Mouse (Mus musculus) midbrain, embryonic 10.5 days (tissue): ENCODE results near the gene Olfr1445. TPM values are rescaled to one million over a fixed set of nuclear protein-coding genes. Genes with fewer than 3 reads are reported as not detected.

Experiments used
- DNase-seq: peaks from one replicate; pipeline ENCODE4 v3.0.0-alpha.2; 2017; ENCODE audit warnings: low spot score
- H3K27ac ChIP-seq: fragments of 300-500 bp; sonication (generic); replicated peaks from 2 replicates; pipeline ENCODE4 v1.5.1; 2016; ENCODE audit warnings: mild to moderate bottlenecking
- H3K27me3 ChIP-seq: fragments of 300-500 bp; sonication (generic); 2 replicates; pipeline ENCODE4 v1.6.1; 2016; ENCODE audit warnings: low read depth, mild to moderate bottlenecking; ENCODE audit not compliant: poor library complexity, severe bottlenecking
- H3K36me3 ChIP-seq: fragments of 300-500 bp; sonication (generic); 2 replicates; pipeline ENCODE4 v1.6.1; 2016; ENCODE audit warnings: mild to moderate bottlenecking, moderate library complexity
- H3K4me1 ChIP-seq: fragments of 300-500 bp; sonication (generic); 2 replicates; pipeline ENCODE4 v1.6.1; 2016
- H3K4me3 ChIP-seq: fragments of 300-500 bp; sonication (generic); 2 replicates; pipeline ENCODE4 v1.5.1; 2016; ENCODE audit warnings: mild to moderate bottlenecking, moderate library complexity
- H3K9me3 ChIP-seq: fragments of 300-500 bp; sonication (generic); replicated peaks from 2 replicates; pipeline ENCODE4 v1.6.1; 2016; ENCODE audit warnings: mild to moderate bottlenecking
- WGBS: fragments of 180-500 bp; shearing (Covaris S2); methylation state at CpG from one replicate; pipeline ENCODE4 v1.1.7; 2016; 5-methylcytosine and 5-hydroxymethylcytosine counted together
- polyA plus RNA-seq: library from polyadenylated mRNA; unstranded; fragments of >200 nt; fragmentation: Nextera tagmentation; extraction: Ambion mirVana; gene quantifications from 2 replicates; pipeline ENCODE4 v1.2.1, GENCODE M21; 2016

Olfr1445 gene
- polyA plus RNA-seq = not detected in 2 replicates

DNA sequence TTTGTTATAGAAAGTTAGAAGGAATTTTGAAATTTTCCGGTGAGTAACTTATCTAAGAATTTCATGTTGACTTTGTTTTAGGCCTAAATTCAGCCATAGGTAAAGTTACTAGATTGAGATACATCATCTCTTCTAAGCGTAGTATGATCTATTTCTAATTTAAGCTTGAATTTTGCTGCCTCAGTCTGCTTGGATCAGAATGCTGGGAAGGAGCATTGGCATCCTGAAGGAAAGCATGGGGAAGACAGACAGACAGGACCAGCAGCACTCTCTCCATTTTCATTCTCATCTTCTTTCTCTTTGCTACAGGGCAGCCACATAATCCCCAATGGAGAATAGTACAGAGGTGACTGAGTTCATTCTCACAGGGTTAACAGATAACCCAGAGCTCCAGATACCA is at the start of gene Olfr1445:
TSS of gene Olfr1445 (plus strand) at position 301 of the 400 bp plus-strand sequence.
- 85% methylated on average over 2 of the region's 2 CpGs for WGBS

GRCm38 (mm10) chr19:12838507-12838906 is 45.1 kb upstream of the Olfr1445 start:
- H3K4me1 ChIP-seq = no peaks in the 10 kb centered on the region
- 81% methylated on average over 1 of the region's 1 CpGs for WGBS
- H3K4me3 ChIP-seq = no peak overlapping the region
- no peaks in the 10 kb centered on the region for H3K27me3 ChIP-seq
- H3K9me3 ChIP-seq = no peaks in the 10 kb centered on the region
- no peak overlapping the region for H3K27ac ChIP-seq
- H3K36me3 ChIP-seq = no peaks in the 10 kb centered on the region
- DNase-seq = no peak

More for the DNA sequence above, at the start of gene Olfr1445:
- no peaks in the 10 kb centered on the region for H3K4me1 ChIP-seq
- H3K27me3 ChIP-seq = no peaks in the 10 kb centered on the region
- no peak within 1 kb of the TSS for H3K27ac ChIP-seq
- no peak for DNase-seq
- no peaks in the 10 kb centered on the region for H3K36me3 ChIP-seq
- 0 out of 2 replicates have a peak, but pooled peaks cover 7% of the 10 kb centered on the region for H3K9me3 ChIP-seq
- H3K4me3 ChIP-seq = no peak within 1 kb of the TSS

- Histone ChIP-seq H3K27me3 (no peaks in the 10 kb centered on the region), H3K9me3 (peaks cover 4% of the 10 kb centered on the region; the same call in 1 of the 2 replicates), H3K4me1 (no peaks in the 10 kb centered on the region), H3K27ac (no peak within 1 kb of the TSS), H3K36me3 (no peaks in the 10 kb centered on the region), H3K4me3 (no peak within 1 kb of the TSS)
- DNase-seq = no peak
Measured at GRCm38 (mm10) chr19:12846382-12846781, 37.3 kb upstream of the Olfr1445 start, which contains the start of gene Gm5244. Gm5244 (plus strand) TSS chr19:12846682.

DNA sequence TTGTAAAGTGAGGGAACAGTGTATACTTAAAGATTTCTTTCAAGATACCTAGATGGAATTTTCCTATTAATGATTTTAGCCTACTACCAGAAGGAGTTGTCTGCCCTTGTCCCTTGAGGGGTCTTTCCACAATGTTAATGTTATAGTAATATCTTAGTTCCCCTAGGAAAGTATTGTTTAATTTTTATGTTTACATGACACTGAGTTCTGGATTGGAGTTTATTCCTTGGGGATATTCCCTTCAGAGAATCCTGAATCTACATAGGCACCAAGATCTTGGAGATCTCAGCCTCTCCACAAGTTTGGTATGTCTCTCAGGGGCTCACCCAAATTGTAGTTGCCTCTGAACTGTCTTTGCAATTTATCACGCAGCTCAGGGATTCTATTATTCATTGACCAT is 26.7 kb upstream of the Olfr1445 start, which contains the start of gene Olfr1444:
TSS of gene Olfr1444 (plus strand) at position 301 of the 400 bp plus-strand sequence.
- no peak for DNase-seq
- Histone ChIP-seq H3K36me3 (no peaks in the 10 kb centered on the region), H3K4me3 (no peak within 1 kb of the TSS), H3K27ac (no peak within 1 kb of the TSS), H3K4me1 (no peaks in the 10 kb centered on the region), H3K9me3 (peaks cover 6% of the 10 kb centered on the region; the same call in 1 of the 2 replicates), H3K27me3 (no peaks in the 10 kb centered on the region)
- 71% methylated on average over 1 of the region's 1 CpGs for WGBS

GRCm38 (mm10) chr19:12893424-12893823 is 9.8 kb downstream of the Olfr1445 start, which contains the start of gene Olfr1446:
Olfr1446 (minus strand) TSS chr19:12893524.
- no peaks in the 10 kb centered on the region for H3K27me3 ChIP-seq
- no peak within 1 kb of the TSS for H3K27ac ChIP-seq
- 86% methylated on average over 1 of the region's 1 CpGs for WGBS
- no peak within 1 kb of the TSS for H3K4me3 ChIP-seq
- no peak for DNase-seq
- H3K9me3 ChIP-seq = peaks cover 8% of the 10 kb centered on the region; the same call in 1 of the 2 replicates
- no peaks in the 10 kb centered on the region for H3K4me1 ChIP-seq
- no peaks in the 10 kb centered on the region for H3K36me3 ChIP-seq

- Histone ChIP-seq H3K9me3 (peaks cover 28% of the 10 kb centered on the region), H3K27ac (no peak within 1 kb of the TSS), H3K4me3 (no peak within 1 kb of the TSS), H3K36me3 (no peaks in the 10 kb centered on the region), H3K4me1 (no peaks in the 10 kb centered on the region), H3K27me3 (no peaks in the 10 kb centered on the region)
- WGBS = 94% methylated on average over 1 of the region's 1 CpGs
- DNase-seq = no peak
Measured at GRCm38 (mm10) chr19:12903643-12904042, 20.0 kb downstream of the Olfr1445 start, which contains the start of gene Olfr1447. Olfr1447 (minus strand) TSS chr19:12903743.

DNA sequence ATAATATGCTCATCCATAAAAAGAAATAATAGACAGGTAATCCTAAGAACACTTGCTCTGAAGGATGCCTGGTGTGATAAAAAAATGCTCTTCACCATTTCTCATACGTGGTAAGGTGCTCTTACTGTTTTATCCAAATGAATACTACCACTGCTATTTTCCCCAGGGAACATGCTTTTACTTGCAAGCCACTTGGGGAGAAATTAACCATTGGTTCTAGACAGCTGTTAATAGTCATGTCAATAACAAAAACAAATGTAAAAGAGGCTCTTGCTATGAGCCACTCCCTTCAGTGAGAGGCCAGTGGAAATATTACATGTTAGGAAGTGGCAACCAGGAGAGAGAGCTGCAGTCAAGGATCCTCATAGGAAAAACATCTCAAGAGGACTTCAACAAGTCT is 40.7 kb downstream of the Olfr1445 start, which contains the start of gene Olfr1448:
TSS of gene Olfr1448 (minus strand) at position 101 of the 400 bp plus-strand sequence.
- 71% methylated on average over 1 of the region's 1 CpGs for WGBS
- Histone ChIP-seq H3K36me3 (no peaks in the 10 kb centered on the region), H3K27ac (no peak within 1 kb of the TSS), H3K4me3 (no peak within 1 kb of the TSS), H3K9me3 (peaks cover 12% of the 10 kb centered on the region), H3K4me1 (no peaks in the 10 kb centered on the region), H3K27me3 (no peaks in the 10 kb centered on the region)
- no peak for DNase-seq

DNA sequence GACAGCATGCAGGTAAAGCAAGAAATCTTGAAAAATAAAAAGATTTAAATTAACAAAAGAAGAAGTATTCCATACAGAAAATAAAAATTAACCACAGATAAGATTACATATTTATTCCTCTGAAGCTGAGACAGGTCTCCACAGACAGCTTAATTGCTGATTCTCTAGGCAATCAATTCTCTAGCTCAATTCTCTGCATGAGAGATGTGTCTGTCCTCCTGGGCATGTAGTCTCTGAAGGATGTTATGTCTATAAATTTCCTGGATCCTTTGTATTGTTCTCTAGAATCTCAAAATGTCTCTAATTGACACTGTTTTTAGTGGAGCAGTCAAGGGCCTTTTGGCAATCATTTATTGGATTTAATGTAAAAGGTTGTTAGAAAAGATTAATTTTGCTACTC is 46.9 kb downstream of the Olfr1445 start, which contains the start of gene Olfr1449:
TSS of gene Olfr1449 (plus strand) at position 301 of the 400 bp plus-strand sequence.
- no peaks in the 10 kb centered on the region for H3K36me3 ChIP-seq
- DNase-seq = no peak
- H3K27me3 ChIP-seq = no peaks in the 10 kb centered on the region
- H3K4me1 ChIP-seq = no peaks in the 10 kb centered on the region
- H3K9me3 ChIP-seq = peaks cover 24% of the 10 kb centered on the region
- no peak within 1 kb of the TSS for H3K4me3 ChIP-seq
- no peak within 1 kb of the TSS for H3K27ac ChIP-seq

Other genes with a start within 250 kb of the Olfr1445 start
- not detected in 2 replicates for gene Olfr1442, start 213.4 kb upstream of the Olfr1445 start, polyA plus RNA-seq
- gene Olfr1443, start 205.7 kb upstream of the Olfr1445 start, polyA plus RNA-seq = not detected in 2 replicates
- gene Keg1, start 188.1 kb upstream of the Olfr1445 start, polyA plus RNA-seq = not detected in 2 replicates
- gene Cntf, start 118.2 kb upstream of the Olfr1445 start, polyA plus RNA-seq = 1.5 and 2.0 TPM in 2 replicates
- gene Zfp91, start 87.7 kb upstream of the Olfr1445 start, polyA plus RNA-seq = 13.3 and 15.6 TPM in 2 replicates
- 1.2 TPM in 2 replicates for gene Lpxn, start 87.7 kb upstream of the Olfr1445 start, polyA plus RNA-seq
- gene Gm5244, start 37.2 kb upstream of the Olfr1445 start, polyA plus RNA-seq = not detected in 2 replicates
- not detected in 2 replicates for gene Olfr1444, start 26.6 kb upstream of the Olfr1445 start, polyA plus RNA-seq
- gene Olfr1446, start 9.7 kb downstream of the Olfr1445 start, polyA plus RNA-seq = not detected in 2 replicates
- not detected in 2 replicates for gene Olfr1447, start 19.9 kb downstream of the Olfr1445 start, polyA plus RNA-seq
- not detected in 2 replicates for gene Olfr1448, start 40.6 kb downstream of the Olfr1445 start, polyA plus RNA-seq
- gene Olfr1449, start 47.0 kb downstream of the Olfr1445 start, polyA plus RNA-seq = not detected in 2 replicates
- gene Olfr1450, start 66.4 kb downstream of the Olfr1445 start, polyA plus RNA-seq = not detected in 2 replicates
- gene Olfr1451, start 111.2 kb downstream of the Olfr1445 start, polyA plus RNA-seq = not detected in 2 replicates
- gene Olfr1453, start 144.5 kb downstream of the Olfr1445 start, polyA plus RNA-seq = not detected in 2 replicates
- not detected in 2 replicates for gene Olfr1454, start 176.8 kb downstream of the Olfr1445 start, polyA plus RNA-seq
- gene Olfr1457, start 214.0 kb downstream of the Olfr1445 start, polyA plus RNA-seq = not detected in 2 replicates
- gene Olfr1458, start 222.9 kb downstream of the Olfr1445 start, polyA plus RNA-seq = not detected in 2 replicates